Mouse (Mus musculus) hematopoietic stem cell, adult 5-6 weeks (primary cell): ENCODE data around the gene Plxna2. TPM values are rescaled to one million over a fixed set of nuclear protein-coding genes. Genes with fewer than 3 reads are reported as not detected.

Source experiments
- ATAC-seq, 2 experiments: fragments of 125-278 bp in 1 of 2; replicated peaks in 1 of 2; 2 replicates each; pipeline ENCODE4 v1.8.0; 2016 to 2017; ENCODE audit warnings: inconsistent platforms in 2 of 2, mild to moderate bottlenecking in 2 of 2, moderate number of reproducible peaks in 2 of 2, low read depth in 1 of 2, moderate TSS enrichment in 1 of 2; ENCODE audit not compliant: low FRiP score in 2 of 2, poor library complexity in 2 of 2, severe bottlenecking in 2 of 2, insufficient read depth in 1 of 2, low TSS enrichment in 1 of 2
- total RNA-seq: library from RNA; stranded (forward); fragments of 172-1452, 232-1000 nt; gene quantifications from 2 replicates; pipeline ENCODE4 v1.2.3, GENCODE M21; 2017

Plxna2 gene
- total RNA-seq, 1 experiment from 2014 or later = 0.30 TPM

- ATAC-seq = no peak
These were observed 103.2 kb downstream of the Plxna2 start for GRCm38 (mm10) chr1:194721260-194721659.

- ATAC-seq = peak; percentile 49 to 58; a peak in 2 of 4 replicates
These were observed 104.3 kb downstream of the Plxna2 start for GRCm38 (mm10) chr1:194722329-194722728.

GRCm38 (mm10) chr1:194734836-194735235 lies 116.8 kb downstream of the Plxna2 start:
- no peak for ATAC-seq

- no peak for ATAC-seq
These were observed 121.9 kb downstream of the Plxna2 start for GRCm38 (mm10) chr1:194739894-194740293.

GRCm38 (mm10) chr1:194742901-194743422 lies 124.9 kb downstream of the Plxna2 start:
- ATAC-seq = no peak

- no peak for ATAC-seq
These were observed 127.3 kb downstream of the Plxna2 start for GRCm38 (mm10) chr1:194745177-194745934.

- ATAC-seq = no peak
These were observed 128.6 kb downstream of the Plxna2 start for GRCm38 (mm10) chr1:194746332-194747249.

GRCm38 (mm10) chr1:194747258-194747657 lies 129.2 kb downstream of the Plxna2 start:
- ATAC-seq = no peak

- peak; percentile 22 to 58; a peak in 1 of 4 replicates for ATAC-seq
These were observed 135.2 kb downstream of the Plxna2 start for GRCm38 (mm10) chr1:194753168-194753567.

GRCm38 (mm10) chr1:194756001-194756400 lies 138.0 kb downstream of the Plxna2 start:
- ATAC-seq = no peak

- no peak for ATAC-seq
These were observed 138.4 kb downstream of the Plxna2 start for GRCm38 (mm10) chr1:194756409-194756808.

- no peak for ATAC-seq
These were observed 138.8 kb downstream of the Plxna2 start for GRCm38 (mm10) chr1:194756863-194757262.

GRCm38 (mm10) chr1:194761432-194762212 lies 143.6 kb downstream of the Plxna2 start:
- peak; percentile 11 to 68; a peak in 2 of 4 replicates for ATAC-seq

GRCm38 (mm10) chr1:194762896-194763295 lies 144.9 kb downstream of the Plxna2 start:
- no peak for ATAC-seq

- ATAC-seq = no peak
These were observed 146.9 kb downstream of the Plxna2 start for GRCm38 (mm10) chr1:194764951-194765350.

GRCm38 (mm10) chr1:194768799-194769198 lies 150.8 kb downstream of the Plxna2 start:
- no peak for ATAC-seq

- ATAC-seq = no peak
These were observed 154.0 kb downstream of the Plxna2 start for GRCm38 (mm10) chr1:194772053-194772452.
